Mouse (Mus musculus) ES-Bruce4 (cell line): ENCODE data around the gene Gna12.

Experiments
- CTCF ChIP-seq: IDR thresholded peaks from one replicate; pipeline ENCODE4 v1.8.1; 2011; ENCODE audit warnings: low read depth, low read length
- POLR2A ChIP-seq: IDR thresholded peaks from one replicate; pipeline ENCODE4 v1.8.1; 2011; ENCODE audit warnings: low read length; ENCODE audit not compliant: insufficient read depth

DNA sequence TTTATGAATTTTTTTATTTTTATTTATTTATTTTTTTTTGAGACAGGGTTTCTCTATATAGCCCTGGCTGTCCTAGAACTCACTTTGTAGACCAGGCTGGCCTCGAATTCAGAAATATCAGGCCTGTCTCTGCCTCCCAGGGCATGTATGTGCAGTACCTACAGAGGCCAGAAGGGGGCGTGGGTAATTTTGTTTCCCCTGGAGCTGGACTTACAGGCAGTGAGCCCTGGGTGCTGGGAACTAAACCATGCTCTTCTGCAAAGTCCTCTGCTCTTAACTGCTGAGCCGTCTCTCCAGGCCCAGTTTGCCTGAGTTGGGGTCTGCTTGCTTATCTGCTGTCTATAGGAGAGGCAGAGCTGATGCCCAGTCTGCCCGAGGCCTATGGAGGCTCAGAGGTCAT lies 98.0 kb downstream of the Gna12 start:
- peak; percentile 62 for TF ChIP-seq CTCF
- TF ChIP-seq POLR2A, result no peak
